Comparison of ENCODE assay signal across 9 mouse cellular contexts in genomic region chr8:126602641-126603040, GRCm38 (mm10). TPM values are rescaled to one million over a fixed set of nuclear protein-coding genes. Genes with fewer than 3 reads are reported as not detected.
A peak's percentile ranks its signal among the peaks of the same experiment; 100 is the strongest.
DNase-seq lines count a peak whose midpoint lies in the region; ATAC-seq and TF ChIP-seq lines count a peak whose summit lies in the region.
"Had no signal": no experiment of that assay in that cellular context is flagged by ENCODE, and none has a peak within 500 bp of the region (broad histone marks: within the 10 kb centered on the region; RNA-seq: fewer than 3 reads in every experiment).

No protein-coding gene starts in this region.

- H3K36me3 ChIP-seq in embryonic facial prominence, embryonic 12.5 days, result no peaks in the 10 kb centered on the region
- no peaks in the 10 kb centered on the region for H3K36me3 ChIP-seq in forebrain, embryonic 12.5 days (replicated peaks)
- H3K36me3 ChIP-seq in limb, embryonic 13.5 days, result no peaks in the 10 kb centered on the region
- H3K36me3 ChIP-seq: liver, embryonic 12.5 days had no signal

- no peaks in the 10 kb centered on the region for H3K27me3 ChIP-seq in embryonic facial prominence, embryonic 12.5 days
- H3K27me3 ChIP-seq in forebrain, embryonic 12.5 days, result peaks cover 5% of the 10 kb centered on the region; the same call in 1 of the 2 replicates
- H3K27me3 ChIP-seq in limb, embryonic 13.5 days, result no peaks in the 10 kb centered on the region
- H3K27me3 ChIP-seq: liver, embryonic 12.5 days had no signal

- H3K4me1 ChIP-seq in embryonic facial prominence, embryonic 12.5 days, result peaks cover 41% of the 10 kb centered on the region
- peaks cover 39% of the 10 kb centered on the region for H3K4me1 ChIP-seq in forebrain, embryonic 12.5 days
- peaks cover 57% of the 10 kb centered on the region for H3K4me1 ChIP-seq in limb, embryonic 13.5 days

- peak overlapping the region; percentile 63; the same call in 1 of the 2 replicates for H3K27ac ChIP-seq in left cerebral cortex, adult 2 months
- H3K27ac ChIP-seq in embryonic facial prominence, embryonic 12.5 days, result peak overlapping the region; percentile 90
- H3K27ac ChIP-seq in forebrain, embryonic 12.5 days, result peak overlapping the region; percentile 36; the same call in 1 of the 2 replicates
- H3K27ac ChIP-seq in limb, embryonic 13.5 days, result peak overlapping the region; percentile 83
- H3K27ac ChIP-seq: liver, embryonic 12.5 days had no signal

- no peak overlapping the region for H3K4me2 ChIP-seq in embryonic facial prominence, embryonic 12.5 days (replicated peaks)
- no peak overlapping the region for H3K4me2 ChIP-seq in forebrain, embryonic 12.5 days
- 0 out of 2 replicates have a peak overlapping the region, but pooled peaks have one; percentile 14 for H3K4me2 ChIP-seq in limb, embryonic 13.5 days (replicated peaks)
- H3K4me2 ChIP-seq: liver, embryonic 12.5 days had no signal

- no peak for DNase-seq in left cerebral cortex, adult 2 months (ENCODE audit: extremely low spot score in 1 of 2, low spot score in 2 of 2)
- DNase-seq in left cerebral cortex, postnatal 36 days (ENCODE audit: low spot score in 2 of 2), result no peak
- no peak for DNase-seq in spleen, adult 18-20 months
- no peak for DNase-seq in cerebellum, adult 9-10 months
- DNase-seq: cerebellum, adult 11-12 months had no signal

- WGBS in embryonic facial prominence, embryonic 12.5 days, result 59% methylated on average over 8 of the region's 8 CpGs
- WGBS in forebrain, embryonic 12.5 days, result 37% methylated on average over 8 of the region's 8 CpGs
- 55% methylated on average over 8 of the region's 8 CpGs for WGBS in limb, embryonic 13.5 days

- intact Hi-C loops in left cerebral cortex, adult 2 months (cut with DNase I), result no loop called here
- intact Hi-C loops in left cerebral cortex, postnatal 36 days (cut with DNase I), result no loop called here

- H3K9me3 ChIP-seq in embryonic facial prominence, embryonic 12.5 days, result no peaks in the 10 kb centered on the region
- H3K9me3 ChIP-seq in forebrain, embryonic 12.5 days, result no peaks in the 10 kb centered on the region
- no peaks in the 10 kb centered on the region for H3K9me3 ChIP-seq in limb, embryonic 13.5 days
- H3K9me3 ChIP-seq: liver, embryonic 12.5 days had no signal

- H3K4me3 ChIP-seq in left cerebral cortex, adult 2 months, result no peak overlapping the region
- no peak overlapping the region for H3K4me3 ChIP-seq in embryonic facial prominence, embryonic 12.5 days
- no peak overlapping the region for H3K4me3 ChIP-seq in forebrain, embryonic 12.5 days (replicated peaks)
- H3K4me3 ChIP-seq in limb, embryonic 13.5 days, result no peak overlapping the region
- H3K4me3 ChIP-seq: liver, embryonic 12.5 days had no signal

- no peak for TF ChIP-seq CTCF in left cerebral cortex, adult 2 months (IDR thresholded peaks at IDR 0.05)

- no peak for ATAC-seq in embryonic facial prominence, embryonic 12.5 days (ENCODE audit: insufficient number of reproducible peaks, insufficient read depth, low FRiP score, low TSS enrichment)
- 0 out of 2 replicates have a peak, but pooled peaks have one; percentile 40 for ATAC-seq in forebrain, embryonic 12.5 days (ENCODE audit: low FRiP score)
- no peak for ATAC-seq in limb, embryonic 13.5 days (ENCODE audit: low FRiP score, low read depth)
- ATAC-seq: liver, embryonic 12.5 days had no signal

- H3K9ac ChIP-seq in embryonic facial prominence, embryonic 12.5 days, result no peak overlapping the region
- no peak overlapping the region for H3K9ac ChIP-seq in forebrain, embryonic 12.5 days
- H3K9ac ChIP-seq in limb, embryonic 13.5 days, result 0 out of 2 replicates have a peak overlapping the region, but pooled peaks have one; percentile 31
- H3K9ac ChIP-seq: liver, embryonic 12.5 days had no signal

RNA-seq across cellular contexts. Expression of gene Irf2bp2, which starts 8.9 kb away (rescaled TPM):
- 10 to 100 TPM; 63.9 to 78.4 TPM for total RNA-seq in left cerebral cortex, adult 2 months (2021)
- total RNA-seq in left cerebral cortex, postnatal 36 days (2021), result 10 to 100 TPM; 54.3 to 63.3 TPM
- polyA plus RNA-seq in embryonic facial prominence, embryonic 12.5 days (2016; fragmentation: Nextera tagmentation; extraction: Ambion mirVana), result 11.5 and 12.0 TPM in 2 replicates
- 7.4 and 7.8 TPM in 2 replicates for polyA plus RNA-seq in forebrain, embryonic 12.5 days (2016; fragmentation: Nextera tagmentation; extraction: Ambion mirVana)
- 11.6 and 11.8 TPM in 2 replicates for polyA plus RNA-seq in limb, embryonic 13.5 days (2015; fragmentation: Nextera tagmentation; extraction: Ambion mirVana)

Comparison
In these comparisons a context has a peak if more than half of its experiments do, and no peak if none do; other contexts are left out.
1. H3K27ac ChIP-seq: peak in every context shown above with its lines; median percentile 90 in embryonic facial prominence, embryonic 12.5 days; 83 in limb, embryonic 13.5 days; 63 in left cerebral cortex, adult 2 months; 36 in forebrain, embryonic 12.5 days.